Mouse (Mus musculus) layer of hippocampus, postnatal 10 days (tissue): ENCODE results near the gene Gon7. TPM values are rescaled to one million over a fixed set of nuclear protein-coding genes. Genes with fewer than 3 reads are reported as not detected.
A peak's percentile ranks its signal among the peaks of the same experiment; 100 is the strongest.

Experiments
- DNase-seq, 2 experiments: peaks; one replicate each; pipeline ENCODE4 v3.0.0; 2021; ENCODE audit warnings: low spot score in 2 of 2
- total RNA-seq, 2 experiments: library from RNA; stranded (reverse); gene quantifications; 2 replicates each; pipeline ENCODE4 v1.2.3; 2021

The Gon7 gene
- total RNA-seq, 2 experiments from 2014 or later = 12.4 to 12.6 TPM

- no peak for DNase-seq
These were observed 50.7 kb downstream of the Gon7 start for GRCm38 (mm10) chr12:102706833-102707463.

DNA sequence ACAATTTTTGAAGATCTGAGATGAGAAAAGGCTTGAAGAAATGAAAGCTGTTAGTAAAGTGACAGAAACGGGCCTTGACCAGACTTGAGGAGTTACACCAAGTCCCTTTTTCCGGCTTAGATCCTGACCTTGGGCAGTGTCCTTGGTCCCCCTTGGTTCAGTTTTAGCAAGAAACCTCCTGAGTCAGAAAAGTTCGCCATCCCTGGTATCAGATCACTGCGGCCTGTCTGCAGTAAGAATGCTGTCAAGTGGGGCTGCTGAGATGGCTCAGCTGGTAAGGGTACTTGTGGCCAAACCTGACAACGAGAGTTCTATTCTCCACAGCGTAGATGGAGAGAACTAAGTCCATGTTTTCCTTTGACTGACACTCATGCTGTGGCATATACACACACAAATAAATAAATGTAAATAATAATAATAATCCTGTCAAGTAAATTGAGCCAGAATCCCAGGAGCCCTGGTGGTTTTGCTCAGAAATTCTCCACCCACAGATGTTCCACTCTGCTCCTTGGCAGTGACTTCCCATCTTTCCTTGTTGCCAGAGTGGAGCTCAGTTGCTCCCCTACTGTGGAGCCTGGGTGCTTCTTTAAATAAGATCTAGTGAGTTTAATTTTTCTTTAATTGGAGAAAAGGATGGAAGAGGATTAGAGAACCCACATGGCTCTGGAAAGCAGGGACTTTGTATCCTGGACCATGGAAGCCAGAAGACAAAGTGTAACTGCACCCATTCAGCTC lies 51.5 kb downstream of the Gon7 start:
- no peak for DNase-seq

- DNase-seq = peak; percentile 94 to 97
These were observed 52.3 kb downstream of the Gon7 start for GRCm38 (mm10) chr12:102705216-102705871.

- DNase-seq = peak in 1 of 2 experiments; percentile 53
These were observed 53.0 kb downstream of the Gon7 start, which contains the start of gene Itpk1 for GRCm38 (mm10) chr12:102704457-102705198. Gene Itpk1, minus strand, starts transcription at chr12:102704930.

DNA sequence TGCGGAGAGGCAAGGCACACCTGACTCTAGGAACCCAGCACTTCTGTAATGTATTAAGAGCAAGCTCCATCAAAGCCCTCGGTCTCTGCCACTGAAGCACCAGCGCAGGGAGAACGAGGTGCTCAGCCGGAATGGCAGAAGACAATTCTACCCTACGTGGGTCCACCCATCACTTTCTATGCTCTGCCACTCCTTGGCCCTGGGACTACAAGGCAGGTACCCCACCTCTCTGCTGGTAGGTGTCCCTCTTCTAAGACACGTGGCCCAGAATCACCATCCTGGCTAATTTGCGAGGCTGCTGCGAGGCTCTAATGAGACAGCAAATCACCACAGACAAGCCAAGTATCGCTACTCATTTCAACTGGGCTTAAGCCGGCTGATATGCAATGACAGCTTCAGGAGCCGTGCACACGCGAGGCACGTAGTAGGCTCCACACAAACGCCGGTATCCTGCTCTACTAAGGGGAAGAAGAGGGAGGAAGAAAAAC lies 53.6 kb downstream of the Gon7 start:
- DNase-seq = no peak

DNA sequence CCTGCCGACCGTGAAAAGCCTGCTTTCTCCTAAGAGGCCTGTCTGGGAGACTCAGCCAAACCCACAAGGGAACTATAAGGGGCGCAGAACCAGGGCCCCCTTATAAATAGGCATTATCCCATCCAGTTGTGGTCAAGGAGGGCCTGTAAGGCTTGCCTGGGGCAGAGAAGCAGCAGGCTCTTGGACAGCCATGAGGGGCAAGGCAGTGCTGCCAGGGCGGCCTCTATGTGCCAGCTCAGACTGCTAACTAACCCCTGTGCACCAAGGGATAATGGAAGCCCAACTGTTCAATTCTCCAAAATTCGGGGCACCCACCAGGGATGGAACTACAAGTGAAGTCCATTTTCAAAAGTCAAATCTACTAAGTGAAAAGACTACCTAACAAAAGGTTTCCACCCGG lies 54.2 kb downstream of the Gon7 start:
- DNase-seq = peak in 1 of 2 experiments; percentile 55

Other genes with a start within 250 kb of the Gon7 start
- 100 to 1,000 TPM; 150 to 152 TPM for gene Chga, start 202.8 kb downstream of the Gon7 start, total RNA-seq
- 10 to 100 TPM; 49.4 to 52.8 TPM for gene Itpk1, start 52.9 kb downstream of the Gon7 start, total RNA-seq
- gene Moap1, start 14.1 kb downstream of the Gon7 start, total RNA-seq = 10 to 100 TPM; 30.8 to 30.9 TPM
- 1 to 10 TPM; 4.7 TPM for gene Tmem251, start 14.0 kb downstream of the Gon7 start, total RNA-seq
- not detected for gene Gm28051, start within 50 bp of the Gon7 start, total RNA-seq
- 10 to 100 TPM; 32.4 to 33.1 TPM for gene Ubr7, start 164 bp upstream of the Gon7 start, total RNA-seq
- 10 to 100 TPM; 17.8 to 18.0 TPM for gene Gm20604, start 869 bp upstream of the Gon7 start, total RNA-seq
- 10 to 100 TPM; 21.3 to 21.8 TPM for gene Btbd7, start 120.7 kb upstream of the Gon7 start, total RNA-seq
- gene Cox8c, start 141.5 kb upstream of the Gon7 start, total RNA-seq = not detected
- 10 to 100 TPM; 38.9 to 41.0 TPM for gene Unc79, start 191.1 kb upstream of the Gon7 start, total RNA-seq